In genomic region chr17:57062548-57062947, GRCm38 (mm10) we compare ENCODE assay signal across 9 mouse cellular contexts. TPM values are rescaled to one million over a fixed set of nuclear protein-coding genes. Genes with fewer than 3 reads are reported as not detected.
DNase-seq lines count a peak whose midpoint lies in the region; ATAC-seq and TF ChIP-seq lines count a peak whose summit lies in the region.
"Had no signal": no experiment of that assay in that cellular context is flagged by ENCODE, and none has a peak within 500 bp of the region (broad histone marks: within the 10 kb centered on the region; RNA-seq: fewer than 3 reads in every experiment).

No protein-coding gene starts in this region.

- H3K4me3 ChIP-seq in heart, postnatal 0 days (ENCODE audit: low read depth, low read length) = peak overlapping the region; percentile 31
- peak overlapping the region; percentile 51 for H3K4me3 ChIP-seq in embryonic facial prominence, embryonic 10.5 days
- H3K4me3 ChIP-seq in hindbrain, embryonic 13.5 days = peak overlapping the region; percentile 34; the same call in 1 of the 2 replicates
- peak overlapping the region; percentile 52 for H3K4me3 ChIP-seq in liver, postnatal 0 days (ENCODE audit: low read depth, low read length)

- TF ChIP-seq EP300 in heart, postnatal 0 days (IDR thresholded peaks at IDR 0.05; ENCODE audit: low read depth) = no peak
- no peak for TF ChIP-seq EP300 in liver, postnatal 0 days (IDR thresholded peaks at IDR 0.05; ENCODE audit: low read depth)

- H3K9ac ChIP-seq in heart, postnatal 0 days (replicated peaks; ENCODE audit: low read depth, low read length) = no peak overlapping the region
- H3K9ac ChIP-seq in hindbrain, embryonic 13.5 days = no peak overlapping the region
- peak overlapping the region; percentile 70 for H3K9ac ChIP-seq in liver, postnatal 0 days (replicated peaks)

- H3K4me1 ChIP-seq in heart, postnatal 0 days (ENCODE audit: control insufficient read depth, insufficient read depth) = peaks cover 18% of the 10 kb centered on the region
- peaks cover 36% of the 10 kb centered on the region for H3K4me1 ChIP-seq in embryonic facial prominence, embryonic 10.5 days
- peaks cover 25% of the 10 kb centered on the region for H3K4me1 ChIP-seq in hindbrain, embryonic 13.5 days (replicated peaks)
- peaks cover 25% of the 10 kb centered on the region for H3K4me1 ChIP-seq in liver, postnatal 0 days (ENCODE audit: insufficient read depth)

- no peak for TF ChIP-seq CTCF in heart, postnatal 0 days (IDR thresholded peaks at IDR 0.05; ENCODE audit: low read depth)
- TF ChIP-seq CTCF in liver, postnatal 0 days (IDR thresholded peaks at IDR 0.05; ENCODE audit: low read depth) = no peak

- H3K4me2 ChIP-seq in heart, postnatal 0 days (ENCODE audit: low read depth, low read length) = peak overlapping the region; percentile 59
- H3K4me2 ChIP-seq in hindbrain, embryonic 13.5 days = peak overlapping the region; percentile 53
- H3K4me2 ChIP-seq in liver, postnatal 0 days (ENCODE audit: low read depth, low read length) = peak overlapping the region; percentile 66

- no peaks in the 10 kb centered on the region for H3K9me3 ChIP-seq in heart, postnatal 0 days (replicated peaks; ENCODE audit: control insufficient read depth, low read length)
- no peaks in the 10 kb centered on the region for H3K9me3 ChIP-seq in embryonic facial prominence, embryonic 10.5 days
- no peaks in the 10 kb centered on the region for H3K9me3 ChIP-seq in hindbrain, embryonic 13.5 days
- H3K9me3 ChIP-seq in liver, postnatal 0 days (ENCODE audit: low read length) = no peaks in the 10 kb centered on the region

- no peak for ATAC-seq in heart, postnatal 0 days (ENCODE audit: insufficient read depth, low read depth)
- ATAC-seq in hindbrain, embryonic 13.5 days (ENCODE audit: low FRiP score) = no peak
- no peak for ATAC-seq in liver, postnatal 0 days
- ATAC-seq in monocyte, adult 5-6 weeks (replicated peaks; ENCODE audit: insufficient number of reproducible peaks, low FRiP score, low TSS enrichment, poor library complexity, severe bottlenecking) = no peak
- ATAC-seq in megakaryocyte progenitor cell, adult 5-6 weeks (replicated peaks; ENCODE audit: poor library complexity) = no peak

- intact Hi-C loops in heart, postnatal 10 days (cut with DNase I) = loop anchor here (5.0 kb wide), 1 partner anchor 185 kb away; the partner anchor contains the start of genes Gpr108 and Trip10

- no peak overlapping the region for H3K27ac ChIP-seq in heart, postnatal 0 days (ENCODE audit: low read depth)
- peak overlapping the region; percentile 7; the same call in 1 of the 2 replicates for H3K27ac ChIP-seq in embryonic facial prominence, embryonic 10.5 days (replicated peaks)
- H3K27ac ChIP-seq in hindbrain, embryonic 13.5 days = no peak overlapping the region
- peak overlapping the region; percentile 86 for H3K27ac ChIP-seq in liver, postnatal 0 days (ENCODE audit: low read depth)

- whole genome bisulfite sequencing in heart, postnatal 0 days = 2% methylated on average over 22 of the region's 22 CpGs
- under 1% methylated on average over 22 of the region's 22 CpGs for WGBS in embryonic facial prominence, embryonic 10.5 days
- under 1% methylated on average over 22 of the region's 22 CpGs for WGBS in hindbrain, embryonic 13.5 days
- WGBS in liver, postnatal 0 days (ENCODE audit: insufficient replicate concordance) = 5% methylated on average over 22 of the region's 22 CpGs

- no peak for DNase-seq in heart, postnatal 0 days (ENCODE audit: low spot score)
- DNase-seq in heart, postnatal 10 days = no peak
- DNase-seq in embryonic facial prominence, embryonic 10.5 days (ENCODE audit: low spot score) = peak; percentile 26
- DNase-seq in liver, postnatal 0 days = no peak
- DNase-seq in layer of hippocampus, postnatal 36 days = no peak
- DNase-seq: embryo, embryonic 11 days had no signal

- no peaks in the 10 kb centered on the region; the same call in 1 of the 2 replicates for H3K36me3 ChIP-seq in heart, postnatal 0 days (replicated peaks; ENCODE audit: control insufficient read depth, insufficient read depth, low read length)
- no peaks in the 10 kb centered on the region for H3K36me3 ChIP-seq in embryonic facial prominence, embryonic 10.5 days (replicated peaks)
- no peaks in the 10 kb centered on the region for H3K36me3 ChIP-seq in hindbrain, embryonic 13.5 days
- H3K36me3 ChIP-seq in liver, postnatal 0 days (replicated peaks; ENCODE audit: insufficient read depth, low read length) = 0 out of 2 replicates have a peak, but pooled peaks cover 7% of the 10 kb centered on the region

- H3K27me3 ChIP-seq in heart, postnatal 0 days (ENCODE audit: control insufficient read depth, insufficient read depth, low read length) = peaks cover 35% of the 10 kb centered on the region
- peaks cover 78% of the 10 kb centered on the region for H3K27me3 ChIP-seq in embryonic facial prominence, embryonic 10.5 days (replicated peaks; ENCODE audit: low read depth, poor library complexity, severe bottlenecking)
- H3K27me3 ChIP-seq in hindbrain, embryonic 13.5 days = peaks cover 54% of the 10 kb centered on the region
- peaks cover 32% of the 10 kb centered on the region for H3K27me3 ChIP-seq in liver, postnatal 0 days (ENCODE audit: insufficient read depth, low read length)

RNA-seq across cellular contexts. Expression of gene Slc25a23, which starts 2.9 kb away (rescaled TPM):
- total RNA-seq in heart, postnatal 0 days (2014; rRNA removed; ENCODE audit: low replicate concordance) = 43.9 and 47.5 TPM in 2 replicates
- 12.3 and 13.3 TPM in 2 replicates for polyA plus RNA-seq in heart, postnatal 0 days (2015; fragmentation: Nextera tagmentation; extraction: Ambion mirVana)
- total RNA-seq in heart, postnatal 10 days (2021) = 10 to 100 TPM; 75.0 to 86.6 TPM
- polyA plus RNA-seq in embryonic facial prominence, embryonic 10.5 days (2016; fragmentation: Nextera tagmentation; extraction: Ambion mirVana) = 7.0 and 8.2 TPM in 2 replicates
- 26.5 and 27.6 TPM in 2 replicates for polyA plus RNA-seq in hindbrain, embryonic 13.5 days (2015; fragmentation: Nextera tagmentation; extraction: Ambion mirVana)
- 12.7 and 12.8 TPM in 2 replicates for polyA plus RNA-seq in liver, postnatal 0 days (2015; fragmentation: Nextera tagmentation; extraction: Ambion mirVana)
- 0.21 to 1.7 TPM (median 1.3 TPM) in 3 replicates for total RNA-seq in monocyte, adult 5-6 weeks (2017)
- total RNA-seq in layer of hippocampus, postnatal 36 days (2021) = 100 to 1,000 TPM; 363 to 374 TPM
- total RNA-seq in megakaryocyte progenitor cell, adult 5-6 weeks (2015) = 10.9 and 13.4 TPM in 2 replicates
- 1.6 and 2.0 TPM in 2 replicates for total RNA-seq in megakaryocyte progenitor cell, adult 5-6 weeks (2017)

RNA-seq across cellular contexts. Expression of gene Crb3, which starts 3.6 kb away (rescaled TPM):
- 1.7 TPM in 1 of 2 replicates, not detected in the other for total RNA-seq in heart, postnatal 0 days (2014; rRNA removed; ENCODE audit: low replicate concordance)
- 0.66 and 0.77 TPM in 2 replicates for polyA plus RNA-seq in heart, postnatal 0 days (2015; fragmentation: Nextera tagmentation; extraction: Ambion mirVana)
- total RNA-seq in heart, postnatal 10 days (2021) = under 1 TPM; 0.35 to 0.57 TPM
- polyA plus RNA-seq in embryonic facial prominence, embryonic 10.5 days (2016; fragmentation: Nextera tagmentation; extraction: Ambion mirVana) = 7.2 and 8.0 TPM in 2 replicates
- 2.9 TPM in 2 replicates for polyA plus RNA-seq in hindbrain, embryonic 13.5 days (2015; fragmentation: Nextera tagmentation; extraction: Ambion mirVana)
- polyA plus RNA-seq in liver, postnatal 0 days (2015; fragmentation: Nextera tagmentation; extraction: Ambion mirVana) = 33.0 and 39.9 TPM in 2 replicates
- 1.4 TPM in 1 of 3 replicates, not detected in the others for total RNA-seq in monocyte, adult 5-6 weeks (2017)
- under 1 TPM; 0.47 to 0.63 TPM for total RNA-seq in layer of hippocampus, postnatal 36 days (2021)
- not detected in 2 replicates for total RNA-seq in megakaryocyte progenitor cell, adult 5-6 weeks (2015)
- total RNA-seq in megakaryocyte progenitor cell, adult 5-6 weeks (2017) = not detected in 2 replicates

RNA-seq across cellular contexts. Expression of gene Dennd1c, which starts 15.8 kb away (rescaled TPM):
- 0.43 and 2.1 TPM in 2 replicates for total RNA-seq in heart, postnatal 0 days (2014; rRNA removed; ENCODE audit: low replicate concordance)
- 0.70 and 0.96 TPM in 2 replicates for polyA plus RNA-seq in heart, postnatal 0 days (2015; fragmentation: Nextera tagmentation; extraction: Ambion mirVana)
- 1 to 10 TPM; 1.3 to 2.3 TPM for total RNA-seq in heart, postnatal 10 days (2021)
- 2.0 and 2.8 TPM in 2 replicates for polyA plus RNA-seq in embryonic facial prominence, embryonic 10.5 days (2016; fragmentation: Nextera tagmentation; extraction: Ambion mirVana)
- 4.0 and 4.3 TPM in 2 replicates for polyA plus RNA-seq in hindbrain, embryonic 13.5 days (2015; fragmentation: Nextera tagmentation; extraction: Ambion mirVana)
- polyA plus RNA-seq in liver, postnatal 0 days (2015; fragmentation: Nextera tagmentation; extraction: Ambion mirVana) = 3.5 and 4.9 TPM in 2 replicates
- total RNA-seq in monocyte, adult 5-6 weeks (2017) = 32.3 to 86.7 TPM (median 48.3 TPM) in 3 replicates
- total RNA-seq in layer of hippocampus, postnatal 36 days (2021) = 1 to 10 TPM in 1 of 2 experiments, under 1 TPM in 1; 0.92 to 1.0 TPM
- 7.6 and 11.5 TPM in 2 replicates for total RNA-seq in megakaryocyte progenitor cell, adult 5-6 weeks (2015)
- total RNA-seq in megakaryocyte progenitor cell, adult 5-6 weeks (2017) = 3.5 and 8.8 TPM in 2 replicates

RNA-seq across cellular contexts. Expression of gene Slc25a41, which starts 21.1 kb away (rescaled TPM):
- total RNA-seq in heart, postnatal 0 days (2014; rRNA removed; ENCODE audit: low replicate concordance) = not detected in 2 replicates
- not detected in 2 replicates for polyA plus RNA-seq in heart, postnatal 0 days (2015; fragmentation: Nextera tagmentation; extraction: Ambion mirVana)
- total RNA-seq in heart, postnatal 10 days (2021) = not detected
- 0.12 TPM in 1 of 2 replicates, not detected in the other for polyA plus RNA-seq in embryonic facial prominence, embryonic 10.5 days (2016; fragmentation: Nextera tagmentation; extraction: Ambion mirVana)
- polyA plus RNA-seq in hindbrain, embryonic 13.5 days (2015; fragmentation: Nextera tagmentation; extraction: Ambion mirVana) = not detected in 2 replicates
- not detected in 2 replicates for polyA plus RNA-seq in liver, postnatal 0 days (2015; fragmentation: Nextera tagmentation; extraction: Ambion mirVana)
- not detected in 3 replicates for total RNA-seq in monocyte, adult 5-6 weeks (2017)
- total RNA-seq in layer of hippocampus, postnatal 36 days (2021) = not detected
- not detected in 2 replicates for total RNA-seq in megakaryocyte progenitor cell, adult 5-6 weeks (2015)
- total RNA-seq in megakaryocyte progenitor cell, adult 5-6 weeks (2017) = not detected in 2 replicates

RNA-seq across cellular contexts. Expression of gene Tubb4a, which starts 25.0 kb away (rescaled TPM):
- total RNA-seq in heart, postnatal 0 days (2014; rRNA removed; ENCODE audit: low replicate concordance) = 1.3 TPM in 1 of 2 replicates, not detected in the other
- 2.8 and 3.3 TPM in 2 replicates for polyA plus RNA-seq in heart, postnatal 0 days (2015; fragmentation: Nextera tagmentation; extraction: Ambion mirVana)
- 1 to 10 TPM; 7.0 to 7.4 TPM for total RNA-seq in heart, postnatal 10 days (2021)
- 34.4 and 35.5 TPM in 2 replicates for polyA plus RNA-seq in embryonic facial prominence, embryonic 10.5 days (2016; fragmentation: Nextera tagmentation; extraction: Ambion mirVana)
- 314 and 346 TPM in 2 replicates for polyA plus RNA-seq in hindbrain, embryonic 13.5 days (2015; fragmentation: Nextera tagmentation; extraction: Ambion mirVana)
- 0.23 and 0.30 TPM in 2 replicates for polyA plus RNA-seq in liver, postnatal 0 days (2015; fragmentation: Nextera tagmentation; extraction: Ambion mirVana)
- total RNA-seq in monocyte, adult 5-6 weeks (2017) = 0.58 to 1.4 TPM in 2 of 3 replicates, not detected in the other
- total RNA-seq in layer of hippocampus, postnatal 36 days (2021) = 100 to 1,000 TPM; 553 to 593 TPM
- total RNA-seq in megakaryocyte progenitor cell, adult 5-6 weeks (2015) = not detected in 2 replicates
- total RNA-seq in megakaryocyte progenitor cell, adult 5-6 weeks (2017) = 0.12 TPM in 1 of 2 replicates, not detected in the other

Comparison
In these comparisons a context has a peak if more than half of its experiments do, and no peak if none do; other contexts are left out.
1. H3K27ac ChIP-seq: peak in embryonic facial prominence, embryonic 10.5 days (single experiment) and liver, postnatal 0 days (single experiment); none in heart, postnatal 0 days (single experiment) and hindbrain, embryonic 13.5 days (single experiment).
2. Peak in every context shown above with its lines, with median percentiles within 50 percentile points of each other: H3K4me2 ChIP-seq and H3K4me3 ChIP-seq.